Mouse (Mus musculus) ovary, postnatal 10 days (tissue): ENCODE measurements around the gene Mmp8.

Source experiments
- DNase-seq: peaks from one replicate; pipeline ENCODE4 v3.0.0; 2022; ENCODE audit warnings: low spot score

Mmp8 gene

DNA sequence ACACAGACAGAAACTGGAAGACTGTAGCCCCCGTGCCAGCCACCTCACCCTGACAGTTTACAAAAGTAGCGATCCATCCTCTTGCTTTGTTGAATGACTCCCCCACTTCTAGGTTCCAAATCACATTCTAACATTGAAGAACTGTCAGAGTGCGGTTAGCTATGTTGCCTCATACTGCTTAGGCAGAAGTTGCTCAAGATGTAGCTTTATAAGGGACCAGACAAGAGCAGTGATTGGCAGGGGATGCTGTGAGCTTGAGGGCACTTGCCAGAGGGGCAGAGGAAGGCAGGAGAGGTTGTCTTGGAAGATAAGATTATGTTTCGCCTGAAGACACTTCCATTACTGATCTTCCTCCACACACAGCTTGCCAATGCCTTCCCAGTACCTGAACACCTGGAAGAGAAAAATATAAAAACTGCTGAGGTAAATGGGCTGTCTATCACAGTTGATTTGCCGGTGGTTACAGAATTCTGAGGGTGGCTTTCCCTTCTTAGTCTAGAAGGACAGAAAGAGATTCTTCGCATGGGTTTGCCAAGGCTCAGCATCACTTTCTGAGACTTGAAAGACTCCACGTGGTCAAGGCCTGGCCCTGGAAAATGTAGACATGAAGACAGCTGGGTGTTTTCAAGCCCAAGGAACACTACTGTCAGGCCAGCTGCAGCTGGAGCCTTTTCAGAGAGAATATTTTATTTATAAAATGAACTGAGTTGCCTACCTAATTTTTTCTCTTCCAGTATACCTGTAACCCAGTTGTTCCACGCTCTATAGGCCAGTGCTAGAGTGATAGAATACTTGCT lies at the start of gene Mmp8:
Gene Mmp8 (plus strand): TSS at position 236 of the 797 bp plus-strand sequence.
- DNase-seq = no peak

DNA sequence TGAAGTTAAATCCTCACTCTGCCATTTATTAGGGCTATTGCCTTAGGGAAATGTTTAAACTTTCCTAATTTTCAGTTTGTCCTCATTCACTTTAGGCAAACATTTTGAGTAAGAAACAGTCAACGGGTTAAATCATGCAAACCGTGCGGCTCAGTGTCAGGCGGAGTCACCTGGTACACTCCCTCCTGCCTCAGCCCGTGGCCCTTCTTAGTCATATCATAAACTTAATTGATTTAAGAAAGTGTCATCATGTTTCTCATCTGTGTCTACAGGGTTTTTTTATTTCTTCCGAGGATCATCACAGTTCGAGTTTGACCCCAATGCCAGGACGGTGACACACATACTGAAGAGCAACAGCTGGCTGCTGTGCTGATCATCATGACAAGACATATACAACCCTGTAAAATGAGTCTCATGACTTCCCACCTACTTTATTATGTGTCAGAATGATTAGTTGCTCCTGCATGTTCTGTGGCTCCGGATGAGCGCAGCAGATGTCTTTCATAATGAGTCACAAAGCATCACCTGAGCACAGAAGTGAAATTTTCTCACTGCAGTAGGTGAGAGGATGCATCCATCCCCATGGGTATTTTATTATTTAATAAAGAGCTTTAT lies 48.5 kb upstream of the Mmp8 start:
- DNase-seq = no peak

DNA sequence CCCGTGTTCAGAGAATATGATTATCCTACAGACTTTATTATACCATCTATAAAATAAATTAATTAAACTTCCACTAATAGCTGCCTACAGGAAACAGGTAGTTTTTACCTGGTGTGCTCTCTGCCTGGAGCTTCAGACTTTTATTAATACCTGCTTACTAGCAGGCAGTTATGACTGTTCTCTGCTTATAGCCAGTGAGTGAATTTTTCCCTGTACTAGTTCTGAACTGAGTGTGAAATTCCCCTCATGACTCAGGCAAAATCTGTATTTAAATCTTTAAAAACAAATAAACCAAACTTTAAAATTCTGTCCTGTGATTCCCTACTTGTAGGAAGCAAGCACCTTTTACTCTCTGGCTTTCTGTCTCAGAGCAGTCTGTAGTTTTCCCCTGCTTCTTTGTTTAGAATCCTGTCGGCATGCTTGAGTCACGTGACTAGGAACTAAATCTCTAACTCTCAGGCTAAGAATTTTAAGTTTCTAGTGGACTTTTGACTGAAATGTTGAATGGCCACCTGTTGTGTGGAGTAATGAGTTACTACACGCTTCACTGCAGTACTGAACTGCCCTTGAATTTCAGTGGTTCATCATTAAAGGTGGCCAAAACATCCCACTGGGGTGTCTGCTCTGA lies 40.2 kb upstream of the Mmp8 start:
- no peak for DNase-seq

DNA sequence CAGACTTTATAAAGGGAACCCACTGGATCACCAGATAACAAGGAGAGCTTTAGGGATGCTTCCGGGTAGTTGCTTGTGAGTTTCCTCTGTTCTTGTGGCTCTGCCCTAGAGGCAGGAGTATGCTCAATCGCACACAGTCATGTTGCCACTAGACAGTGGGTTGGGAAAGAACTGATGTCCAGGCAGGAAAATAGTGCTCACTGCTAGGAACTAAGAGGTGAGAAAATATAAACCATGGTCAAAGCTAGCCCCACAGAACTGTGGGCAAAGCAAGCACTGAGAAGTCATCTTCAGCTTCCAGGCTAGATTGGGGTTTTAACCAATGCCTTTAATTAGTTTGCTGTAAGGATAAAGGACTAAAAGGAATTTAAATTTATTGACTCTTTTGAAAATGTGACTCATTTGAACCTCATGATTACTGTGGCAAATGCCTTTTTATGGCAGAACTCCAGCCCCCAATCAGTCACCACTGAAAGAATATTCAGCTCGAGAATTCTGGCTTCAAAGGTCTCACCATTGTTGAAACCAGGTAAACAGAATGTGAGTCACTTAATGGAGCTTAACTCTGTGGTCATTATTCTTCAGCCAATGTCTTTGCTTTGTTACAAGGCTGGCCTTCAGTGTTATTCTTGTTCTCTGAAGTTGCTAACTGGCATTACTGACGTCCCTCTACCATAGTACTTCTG lies 31.9 kb upstream of the Mmp8 start:
- DNase-seq = no peak

DNA sequence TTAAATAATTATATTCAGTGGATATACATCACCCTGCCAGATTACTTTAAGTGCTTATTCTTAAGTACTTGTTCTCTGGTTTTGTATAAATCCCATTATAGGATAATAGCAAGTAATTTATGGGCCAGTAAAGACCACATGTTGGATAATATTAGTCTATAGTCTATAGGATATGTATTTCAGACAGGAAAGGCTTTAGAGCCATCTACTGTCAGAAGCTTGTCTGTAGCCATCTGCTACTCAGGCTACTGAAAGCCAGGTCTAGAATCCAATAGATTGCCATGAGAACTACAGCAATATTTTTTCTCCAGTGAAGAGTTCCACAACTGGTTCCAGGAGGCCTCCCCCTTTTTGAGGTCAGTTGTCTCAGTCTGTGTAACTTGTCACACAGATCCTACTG lies 15.5 kb upstream of the Mmp8 start:
- DNase-seq = no peak

DNA sequence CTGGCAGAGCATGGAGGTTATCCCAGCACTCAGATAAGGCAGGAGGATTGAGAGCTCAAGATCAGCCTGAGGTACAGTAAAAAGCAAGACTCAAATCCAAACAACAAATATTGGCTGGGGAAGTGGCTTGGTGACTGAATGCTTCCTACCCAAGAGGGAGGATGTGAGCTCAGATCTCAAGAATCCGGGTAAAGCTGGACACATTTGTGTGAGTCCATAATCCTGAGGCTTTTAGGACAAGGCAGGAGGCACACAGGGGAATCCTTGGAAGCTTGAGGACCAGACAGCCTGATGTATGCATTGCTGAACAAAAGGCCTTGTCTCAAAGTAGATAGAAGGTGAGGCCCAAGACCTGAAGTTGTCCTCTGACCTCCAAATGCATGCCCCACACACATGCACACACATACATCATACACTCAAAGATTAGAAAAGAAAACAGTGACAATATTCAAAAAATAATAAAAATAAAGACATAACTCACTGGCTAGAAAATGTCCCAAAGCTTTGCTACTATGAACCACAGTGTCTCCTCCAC lies 13.3 kb upstream of the Mmp8 start:
- DNase-seq = no peak

DNA sequence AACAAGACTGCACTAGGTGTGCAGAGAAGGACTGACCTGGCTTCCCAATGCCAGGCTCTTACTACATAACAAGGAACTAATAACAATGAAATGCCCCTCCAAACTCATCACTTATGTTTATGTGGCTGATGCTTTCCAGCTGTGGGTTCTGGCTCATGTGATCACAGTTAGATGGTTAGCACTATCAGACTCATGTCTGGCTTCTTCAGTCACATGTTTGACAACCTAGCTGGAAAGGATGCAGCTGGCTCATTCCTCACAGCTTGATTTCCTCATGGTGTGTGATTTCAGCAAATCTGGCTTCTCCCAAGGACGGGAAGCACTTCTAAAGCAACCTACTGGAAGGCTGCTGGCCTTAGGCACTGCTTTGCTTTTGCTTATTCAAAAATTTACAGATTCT lies 12.8 kb upstream of the Mmp8 start:
- DNase-seq = no peak

DNA sequence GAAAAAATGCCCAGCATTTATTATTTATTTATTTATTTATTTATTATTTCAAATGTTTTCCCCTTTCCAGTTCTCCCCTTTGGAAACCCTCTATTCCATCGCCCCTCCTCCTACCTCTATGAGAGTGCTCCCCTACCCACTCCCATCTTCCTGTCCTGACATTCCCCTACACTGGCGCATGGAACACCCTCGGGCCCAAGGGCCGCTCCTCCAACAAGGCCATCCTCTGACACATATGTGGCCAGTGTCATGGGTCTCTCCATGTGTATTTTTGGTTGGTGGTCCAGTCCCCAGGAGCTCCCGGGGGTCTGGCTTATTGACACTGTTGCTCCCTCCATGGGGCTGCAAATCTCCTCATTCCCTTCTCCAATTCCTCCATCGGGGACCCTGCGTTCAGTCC lies 12.3 kb upstream of the Mmp8 start:
- no peak for DNase-seq

DNA sequence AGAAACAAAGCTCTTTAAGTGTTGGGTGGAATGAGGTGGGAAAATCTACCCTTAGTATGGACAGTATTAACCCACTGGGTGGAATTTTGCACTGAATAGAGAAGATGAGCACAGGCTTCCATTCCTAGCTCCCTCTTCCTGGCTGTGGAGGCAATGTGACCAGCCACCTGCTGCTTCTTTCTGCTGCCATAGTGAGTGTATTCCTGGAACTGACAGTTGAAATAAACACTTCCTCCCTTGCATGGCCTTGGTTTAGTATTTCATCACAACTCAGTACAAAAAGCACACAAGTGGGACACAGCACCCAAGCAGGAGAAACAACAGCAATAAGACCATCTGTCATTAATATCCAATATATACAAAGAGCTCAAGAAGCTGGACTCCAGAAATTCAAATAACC lies 6.3 kb upstream of the Mmp8 start:
- DNase-seq = no peak

DNA sequence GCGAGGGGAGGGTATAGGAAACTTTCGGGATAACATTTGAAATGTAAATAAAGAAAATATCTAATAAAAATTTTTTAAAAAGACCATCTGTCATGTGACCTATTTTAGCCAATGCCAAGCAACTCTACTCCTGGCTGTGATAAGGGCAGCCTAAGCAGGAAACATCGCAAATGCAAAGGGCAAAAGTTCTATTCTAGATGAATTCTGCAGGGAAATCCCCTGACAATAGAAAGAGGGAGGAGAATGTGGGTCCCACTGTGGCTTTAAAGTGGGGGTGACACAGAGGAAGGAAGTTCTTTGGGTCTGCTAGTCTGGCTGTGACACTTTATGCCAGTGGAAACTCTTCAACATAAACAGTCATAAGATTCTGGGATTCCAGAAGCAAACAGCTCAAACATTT lies 4.7 kb upstream of the Mmp8 start:
- no peak for DNase-seq

DNA sequence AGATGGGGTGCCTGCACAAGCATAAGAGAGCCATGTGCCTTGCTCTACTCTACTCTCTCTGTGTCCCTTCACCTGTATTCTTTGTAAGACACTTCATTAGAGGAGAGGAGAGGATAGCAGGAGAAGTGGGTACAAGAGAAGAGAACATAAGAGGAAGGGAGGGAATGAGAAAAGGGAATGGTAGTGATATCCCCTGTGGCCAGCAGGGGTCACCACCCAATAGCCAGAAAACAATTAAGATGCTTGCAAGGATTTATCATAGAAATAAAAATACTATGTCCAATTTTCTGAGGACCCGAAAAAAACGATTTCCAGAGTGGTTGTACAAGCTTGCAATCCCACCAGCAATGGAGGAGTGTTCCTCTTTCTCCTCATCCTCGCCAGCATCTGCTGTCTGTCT lies 3.9 kb upstream of the Mmp8 start:
- DNase-seq = no peak

DNA sequence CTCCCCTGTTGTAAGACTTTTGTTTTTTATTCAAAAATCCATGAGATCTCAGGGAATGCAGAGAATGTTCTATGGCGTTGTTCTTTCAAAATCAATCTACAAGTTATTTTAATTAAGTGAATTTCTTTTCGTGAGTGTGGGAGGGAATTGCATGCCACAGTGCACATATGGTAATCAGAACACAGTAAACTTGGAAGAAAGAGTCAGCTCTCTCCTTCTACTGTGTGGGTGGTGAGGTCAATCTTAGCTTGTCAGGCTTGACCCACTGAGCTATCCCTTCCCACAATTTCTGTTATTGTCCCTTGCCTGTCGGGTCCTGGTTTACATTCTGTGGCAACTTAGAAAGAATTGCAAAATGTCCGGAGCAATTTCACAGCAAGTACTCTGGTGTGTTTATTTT lies 1.8 kb downstream of the Mmp8 start:
- no peak for DNase-seq

DNA sequence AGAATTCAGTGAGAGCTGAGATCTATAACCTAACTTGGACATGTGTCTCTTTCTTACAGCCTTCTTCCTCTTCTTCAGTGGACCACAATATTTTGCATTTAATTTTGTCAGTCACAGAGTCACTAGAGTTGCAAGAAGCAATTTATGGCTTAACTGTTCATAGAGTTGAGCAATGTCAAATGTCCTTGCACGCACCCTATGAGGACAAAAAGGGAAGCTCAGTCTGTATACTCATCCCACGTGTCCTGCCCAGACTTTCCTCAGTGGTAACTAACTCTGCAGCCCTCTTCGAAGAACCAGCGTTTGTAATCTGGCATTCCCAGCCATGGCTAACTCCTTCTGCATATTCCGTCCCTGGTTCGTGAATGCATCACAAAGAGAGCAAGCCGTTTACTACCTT lies 9.1 kb downstream of the Mmp8 start:
- no peak for DNase-seq

DNA sequence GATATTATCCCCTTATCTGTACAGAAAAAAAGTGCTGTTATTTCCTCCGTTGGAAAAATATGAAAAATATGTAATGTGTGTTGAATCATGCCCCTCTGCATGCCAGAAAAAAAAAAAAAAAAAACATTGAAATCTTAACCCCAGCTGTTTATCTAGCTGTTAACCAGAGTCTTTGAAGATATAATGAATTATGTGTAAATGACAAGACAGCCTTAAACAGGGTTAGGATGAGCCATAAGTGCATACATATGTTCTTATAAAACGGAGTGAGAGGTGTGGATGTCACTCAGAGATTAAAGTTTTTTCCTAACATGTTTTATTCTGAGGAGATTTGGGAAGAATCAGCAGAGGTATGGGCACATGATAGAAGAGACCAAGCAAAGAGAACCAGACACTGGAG lies 9.7 kb downstream of the Mmp8 start:
- DNase-seq = no peak

DNA sequence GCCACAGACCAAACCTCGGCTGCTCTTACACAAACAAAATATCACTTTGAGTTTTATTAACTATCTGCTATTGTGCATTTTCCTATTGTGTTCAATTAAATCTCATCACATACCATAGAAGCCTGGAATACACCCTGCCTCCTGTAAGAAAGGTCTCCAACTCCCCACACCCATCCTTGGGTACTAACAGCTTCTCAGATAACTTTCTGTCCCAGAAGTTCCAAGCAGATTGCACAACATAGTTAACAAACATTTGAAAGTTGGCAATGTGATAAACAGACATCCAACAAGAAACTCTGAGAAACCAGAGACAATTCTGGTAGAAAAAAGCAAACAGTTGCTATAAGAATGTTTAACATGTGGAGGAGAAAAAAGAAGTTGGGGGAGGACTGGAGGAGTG lies 12.2 kb downstream of the Mmp8 start:
- no peak for DNase-seq

DNA sequence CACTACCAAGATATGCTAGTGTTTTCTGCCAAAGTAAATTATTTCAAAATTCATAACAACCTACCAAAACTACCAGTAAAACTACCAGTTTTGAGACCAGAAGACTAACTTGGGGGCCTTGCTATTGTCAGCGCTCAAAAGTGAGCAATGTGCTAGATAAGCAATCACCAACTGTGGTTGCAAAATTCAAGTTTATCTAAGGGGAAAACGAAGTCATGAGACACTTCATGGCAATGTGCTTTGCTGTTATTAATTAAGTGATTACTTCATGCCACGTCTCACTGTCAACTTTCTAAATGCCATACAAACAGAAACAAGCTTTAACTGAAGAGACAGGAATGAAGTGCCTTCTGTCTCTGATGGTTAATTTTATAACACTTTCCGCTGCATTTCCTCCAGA lies 12.9 kb downstream of the Mmp8 start, which contains the start of gene Mmp27:
Gene Mmp27 (plus strand): TSS at position 235 of the 400 bp plus-strand sequence.
- DNase-seq = no peak

DNA sequence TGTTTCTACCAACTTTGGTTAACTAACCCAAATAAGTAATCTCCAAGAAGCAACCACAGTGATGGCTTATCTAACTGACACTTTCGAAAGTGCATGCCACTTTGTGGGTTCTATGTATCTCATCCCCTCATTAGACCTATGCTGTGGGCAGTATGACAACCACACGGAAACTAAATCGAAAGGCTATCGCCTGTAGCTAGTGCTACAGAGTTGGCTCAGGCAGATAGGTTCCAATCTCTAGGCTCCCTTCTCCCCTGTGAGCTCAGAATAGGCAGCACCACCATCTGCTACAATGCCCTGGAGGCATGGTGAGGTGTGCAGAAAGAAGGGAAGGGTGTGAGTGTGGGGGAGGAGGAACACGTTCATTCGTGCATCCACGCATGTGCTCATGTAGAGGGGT lies 13.9 kb downstream of the Mmp8 start:
- DNase-seq = no peak

DNA sequence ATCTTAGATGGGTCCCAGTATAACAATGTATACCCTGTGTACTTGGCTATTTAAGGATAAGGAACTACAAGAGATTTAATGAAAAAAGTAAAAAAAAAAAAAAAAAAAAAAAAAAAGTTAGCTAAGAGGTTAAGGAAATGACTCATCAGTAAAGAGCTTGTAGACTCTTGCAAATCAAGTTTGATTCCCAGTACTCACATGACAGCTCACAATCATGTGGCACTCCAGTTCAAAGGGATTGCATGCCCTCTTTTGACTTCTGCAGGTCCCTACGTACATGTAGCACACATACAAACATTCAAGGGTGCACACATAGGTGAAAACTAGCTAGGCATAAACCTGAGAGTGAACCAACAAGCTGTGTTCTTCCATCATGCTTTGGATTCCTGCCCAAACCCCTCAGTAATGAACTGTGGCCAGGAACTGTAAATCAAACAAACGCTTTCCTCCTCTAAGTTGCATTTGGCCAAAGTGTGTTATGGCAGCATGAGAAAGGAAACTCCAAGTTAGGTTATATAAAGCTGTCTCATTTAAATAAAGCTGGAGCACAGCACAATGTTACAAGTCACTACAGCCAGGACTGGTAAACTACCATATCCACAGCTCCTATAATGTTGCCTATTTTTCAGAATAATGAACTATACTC lies 14.5 kb downstream of the Mmp8 start:
- no peak for DNase-seq

DNA sequence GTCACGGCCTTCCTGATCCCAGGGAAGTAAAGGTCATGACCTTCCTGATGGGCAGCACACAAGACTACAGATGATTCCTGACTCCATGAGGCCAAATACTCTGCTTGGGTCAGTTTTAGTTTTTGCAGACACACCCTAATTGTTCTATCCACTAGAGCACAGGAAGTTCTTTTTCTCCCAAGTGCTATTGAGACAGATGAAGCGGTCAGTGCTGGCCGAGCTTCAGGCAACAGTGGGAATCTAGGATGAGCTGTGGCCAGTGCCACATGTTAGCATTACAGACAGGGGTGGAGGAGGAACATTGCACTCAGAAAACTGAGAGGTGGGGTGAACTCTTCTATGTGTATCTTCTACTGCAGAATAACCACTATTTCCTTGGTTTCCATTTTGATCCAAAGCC lies 17.3 kb downstream of the Mmp8 start:
- no peak for DNase-seq

DNA sequence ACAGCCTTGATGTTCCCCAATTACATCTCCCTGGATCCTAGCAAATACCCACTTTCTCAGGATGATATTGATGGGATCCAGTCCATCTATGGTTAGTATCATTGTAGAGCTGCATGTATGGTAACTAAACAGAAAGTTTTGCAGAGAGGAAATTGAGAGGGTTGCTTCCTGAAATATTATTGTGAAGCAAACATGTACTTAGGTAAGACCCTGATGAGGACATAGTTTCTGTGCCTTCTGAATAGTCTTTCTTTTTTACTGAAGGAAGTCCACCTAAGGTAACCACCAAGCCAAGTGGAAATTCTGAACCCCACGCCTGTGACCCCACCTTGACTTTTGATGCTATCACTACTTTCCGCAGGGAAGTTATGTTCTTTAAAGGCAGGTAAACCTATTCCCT lies 19.1 kb downstream of the Mmp8 start:
- no peak for DNase-seq

DNA sequence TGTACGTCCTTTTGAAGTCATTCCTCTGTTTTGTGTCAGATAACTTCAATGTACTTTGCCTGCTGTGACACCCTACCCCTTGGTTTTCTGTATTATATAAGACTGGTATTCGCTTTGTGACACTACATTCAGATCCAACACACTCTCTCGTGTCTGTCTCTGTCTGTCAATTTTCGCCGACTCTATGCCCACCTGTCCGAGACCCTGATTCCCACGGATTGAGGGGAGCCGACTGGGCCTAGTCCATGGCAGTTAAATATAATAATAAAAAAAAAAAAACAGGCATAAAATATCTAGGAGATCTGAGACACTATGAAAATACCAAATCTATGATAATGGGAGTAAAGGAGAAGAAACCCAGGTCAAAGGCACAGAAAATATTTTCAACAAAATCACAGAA lies 31.8 kb downstream of the Mmp8 start:
- no peak for DNase-seq

DNA sequence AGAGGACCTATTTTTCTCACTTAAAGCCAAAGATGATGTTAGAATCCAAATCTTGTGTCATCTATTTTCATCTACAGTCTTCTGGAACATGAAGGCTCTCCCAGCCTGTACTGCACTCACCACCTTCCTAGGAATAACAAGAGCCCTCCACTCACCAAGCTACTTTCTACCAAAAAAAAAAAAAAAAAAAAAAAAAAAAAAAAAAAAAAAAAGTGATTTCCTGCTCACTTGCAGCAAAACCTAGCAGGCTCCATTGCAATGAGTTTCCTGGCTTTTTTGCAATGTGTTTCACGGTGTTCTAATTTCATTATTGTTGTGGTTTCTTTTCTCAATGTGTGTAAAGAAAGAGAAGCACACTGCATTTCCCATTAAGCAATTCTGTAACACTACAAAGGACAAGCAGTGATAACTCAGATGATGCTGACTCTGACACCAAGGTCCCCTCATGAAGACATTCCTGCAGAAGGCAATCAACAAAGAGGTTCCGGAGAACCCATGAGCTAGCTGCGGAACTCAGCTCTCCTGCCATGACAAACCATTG lies 35.1 kb downstream of the Mmp8 start:
- DNase-seq = no peak
